Mouse (Mus musculus) MEL (cell line): ENCODE data around the gene Gm20388. TPM values are rescaled to one million over a fixed set of nuclear protein-coding genes. Genes with fewer than 3 reads are reported as not detected.

Experiments used
- DNase-seq: peaks from one replicate; pipeline ENCODE4 v3.0.0; 2011; ENCODE audit warnings: low read depth, low spot score
- H3K27ac ChIP-seq: 2 replicates; pipeline ENCODE4 v1.5.1; 2012; ENCODE audit warnings: low read depth, mild to moderate bottlenecking, control low read depth, low read length, moderate library complexity; ENCODE audit not compliant: control insufficient read depth
- H3K27me3 ChIP-seq, 2 experiments: fragments of 150-350 bp in 1 of 2; sonication (generic) in 1 of 2; 2 replicates each; pipeline ENCODE4 v1.6.1; 2012; ENCODE audit warnings: low read length in 2 of 2, mild to moderate bottlenecking in 2 of 2, improper control_type of control experiment in 1 of 2, moderate library complexity in 1 of 2; ENCODE audit not compliant: insufficient read depth in 2 of 2, control insufficient read depth in 1 of 2
- H3K36me3 ChIP-seq, 2 experiments: 2 replicates each; pipeline ENCODE4 v1.6.1; 2012 to 2014; ENCODE audit warnings: low read length in 2 of 2, improper control_type of control experiment in 1 of 2, inconsistent platforms in 1 of 2, mild to moderate bottlenecking in 1 of 2; ENCODE audit not compliant: insufficient read depth in 2 of 2, control insufficient read depth in 1 of 2
- H3K4me1 ChIP-seq, 2 experiments: fragments of 150-350 bp in 1 of 2; sonication (generic) in 1 of 2; 2 replicates each; pipeline ENCODE4 v1.6.1; 2012; ENCODE audit warnings: low read length in 2 of 2, improper control_type of control experiment in 1 of 2, mild to moderate bottlenecking in 1 of 2; ENCODE audit not compliant: insufficient read depth in 2 of 2, control insufficient read depth in 1 of 2
- H3K4me3 ChIP-seq, 2 experiments: fragments of 150-350 bp in 1 of 2; sonication (generic) in 1 of 2; 2 replicates each; pipeline ENCODE4 v1.5.1; 2012; ENCODE audit warnings: low read depth in 2 of 2, low read length in 2 of 2, mild to moderate bottlenecking in 2 of 2, moderate library complexity in 2 of 2, control low read depth in 1 of 2, improper control_type of control experiment in 1 of 2; ENCODE audit not compliant: control insufficient read depth in 1 of 2, insufficient read depth in 1 of 2
- H3K79me2 ChIP-seq: 2 replicates; pipeline ENCODE4 v1.6.1; 2012; ENCODE audit warnings: mild to moderate bottlenecking, low read length, moderate library complexity; ENCODE audit not compliant: control insufficient read depth, poor library complexity, insufficient read depth
- H3K9ac ChIP-seq: 2 replicates; pipeline ENCODE4 v1.6.1; 2012; ENCODE audit warnings: low read depth, mild to moderate bottlenecking, control low read depth, low read length, moderate library complexity; ENCODE audit not compliant: control insufficient read depth, poor library complexity, severe bottlenecking
- H3K9me3 ChIP-seq: fragments of 150-350 bp; sonication (generic); replicated peaks from 2 replicates; pipeline ENCODE4 v1.6.1; 2012; ENCODE audit warnings: mild to moderate bottlenecking, low read length, improper control_type of control experiment, moderate library complexity; ENCODE audit not compliant: insufficient read depth
- BHLHE40 ChIP-seq: IDR thresholded peaks from 2 replicates; pipeline ENCODE4 v1.6.1; 2012; ENCODE audit warnings: low read depth, mild to moderate bottlenecking, inconsistent platforms, low read length, improper control_type of control experiment, borderline replicate concordance
- CHD1 ChIP-seq: IDR thresholded peaks from 2 replicates; pipeline ENCODE4 v1.6.1; 2012; ENCODE audit warnings: low read depth, mild to moderate bottlenecking, inconsistent platforms, low read length, improper control_type of control experiment
- CHD2 ChIP-seq: IDR thresholded peaks from 2 replicates; pipeline ENCODE4 v1.6.1; 2011; ENCODE audit warnings: low read length, improper control_type of control experiment
- CTCF ChIP-seq, 3 experiments: IDR thresholded peaks in 2 of 3; conservative IDR thresholded peaks in 1 of 3; 2 replicates each; pipeline ENCODE4 v1.5.1; 2011 to 2012; ENCODE audit warnings: low read length in 3 of 3, low read depth in 2 of 3, mild to moderate bottlenecking in 2 of 3, improper control_type of control experiment in 1 of 3, inconsistent platforms in 1 of 3, mixed read lengths in 1 of 3, moderate library complexity in 1 of 3; ENCODE audit not compliant: control insufficient read depth in 1 of 3, insufficient read depth in 1 of 3, poor library complexity in 1 of 3, severe bottlenecking in 1 of 3
- ELF1 ChIP-seq: IDR thresholded peaks from 2 replicates; pipeline ENCODE4 v1.6.1; 2014; ENCODE audit warnings: low read depth, mild to moderate bottlenecking, inconsistent platforms, low read length, improper control_type of control experiment, moderate library complexity
- EP300 ChIP-seq, 2 experiments: IDR thresholded peaks; 2 replicates each; pipeline ENCODE4 v1.6.1; 2011; ENCODE audit warnings: improper control_type of control experiment in 2 of 2, low read length in 2 of 2, low read depth in 1 of 2, mild to moderate bottlenecking in 1 of 2
- ETS1 ChIP-seq: IDR thresholded peaks from 2 replicates; pipeline ENCODE4 v1.6.1; 2012; ENCODE audit warnings: low read depth, mild to moderate bottlenecking, inconsistent platforms, low read length, improper control_type of control experiment, moderate library complexity
- GATA1 ChIP-seq: IDR thresholded peaks from 2 replicates; pipeline ENCODE4 v1.6.1; 2011; ENCODE audit warnings: low read depth, low read length, improper control_type of control experiment
- HCFC1 ChIP-seq: IDR thresholded peaks from 2 replicates; pipeline ENCODE4 v1.6.1; 2012; ENCODE audit warnings: low read depth, mild to moderate bottlenecking, inconsistent platforms, low read length, improper control_type of control experiment, moderate library complexity
- JUND ChIP-seq: IDR thresholded peaks from 2 replicates; pipeline ENCODE4 v1.6.1; 2011; ENCODE audit warnings: low read depth, mild to moderate bottlenecking, improper control_type of control experiment, low read length
- MAFK ChIP-seq: IDR thresholded peaks from 2 replicates; pipeline ENCODE4 v1.6.1; 2011; ENCODE audit warnings: low read depth, mild to moderate bottlenecking, low read length, improper control_type of control experiment, borderline replicate concordance
- MAX ChIP-seq: IDR thresholded peaks from 2 replicates; pipeline ENCODE4 v1.6.1; 2011; ENCODE audit warnings: low read length, improper control_type of control experiment
- MEF2A ChIP-seq: IDR thresholded peaks from 2 replicates; pipeline ENCODE4 v1.6.1; 2014; ENCODE audit warnings: low read depth, mild to moderate bottlenecking, inconsistent platforms, low read length, improper control_type of control experiment; ENCODE audit not compliant: poor library complexity, insufficient replicate concordance, severe bottlenecking; ENCODE audit errors: extremely low read depth
- MXI1 ChIP-seq: IDR thresholded peaks from 2 replicates; pipeline ENCODE4 v1.6.1; 2011; ENCODE audit warnings: mild to moderate bottlenecking, low read depth, low read length, improper control_type of control experiment
- NELFE ChIP-seq: IDR thresholded peaks from 2 replicates; pipeline ENCODE4 v1.6.1; 2011; ENCODE audit warnings: low read depth, low read length, improper control_type of control experiment
- NRF1 ChIP-seq: IDR thresholded peaks from 2 replicates; pipeline ENCODE4 v1.6.1; 2014; ENCODE audit warnings: low read depth, mild to moderate bottlenecking, inconsistent platforms, low read length, improper control_type of control experiment, moderate library complexity; ENCODE audit not compliant: poor library complexity, insufficient read depth, severe bottlenecking
- POLR2A ChIP-seq, 2 experiments: IDR thresholded peaks; 2 replicates each; pipeline ENCODE4 v1.6.1; 2011 to 2012; ENCODE audit warnings: low read length in 2 of 2, mild to moderate bottlenecking in 2 of 2, control low read depth in 1 of 2, improper control_type of control experiment in 1 of 2, low read depth in 1 of 2, moderate library complexity in 1 of 2; ENCODE audit not compliant: control insufficient read depth in 1 of 2, insufficient read depth in 1 of 2, poor library complexity in 1 of 2
- POLR2AphosphoS2 ChIP-seq: IDR thresholded peaks from 2 replicates; pipeline ENCODE4 v1.6.1; 2011; ENCODE audit warnings: low read length, improper control_type of control experiment
- RAD21 ChIP-seq: IDR thresholded peaks from 2 replicates; pipeline ENCODE4 v1.6.1; 2011; ENCODE audit warnings: mild to moderate bottlenecking, low read depth, low read length, improper control_type of control experiment
- RCOR1 ChIP-seq: IDR thresholded peaks from 2 replicates; pipeline ENCODE4 v1.6.1; 2012; ENCODE audit warnings: low read depth, mild to moderate bottlenecking, inconsistent platforms, low read length, improper control_type of control experiment
- SMC3 ChIP-seq: IDR thresholded peaks from 2 replicates; pipeline ENCODE4 v1.6.1; 2011; ENCODE audit warnings: low read depth, low read length, improper control_type of control experiment
- TBP ChIP-seq: IDR thresholded peaks from 2 replicates; pipeline ENCODE4 v1.8.0; 2011; ENCODE audit warnings: low read depth, low read length, improper control_type of control experiment
- UBTF ChIP-seq: IDR thresholded peaks from 2 replicates; pipeline ENCODE4 v1.6.1; 2012; ENCODE audit warnings: low read depth, mild to moderate bottlenecking, inconsistent platforms, low read length, improper control_type of control experiment, moderate library complexity, borderline replicate concordance; ENCODE audit not compliant: insufficient read depth
- ZMIZ1 ChIP-seq: IDR thresholded peaks from 2 replicates; pipeline ENCODE4 v1.6.1; 2012; ENCODE audit warnings: low read depth, mild to moderate bottlenecking, inconsistent platforms, low read length, improper control_type of control experiment, moderate library complexity
- ZNF384 ChIP-seq: IDR thresholded peaks from 2 replicates; pipeline ENCODE4 v1.6.1; 2012; ENCODE audit warnings: low read depth, mild to moderate bottlenecking, inconsistent platforms, low read length, improper control_type of control experiment
- polyA plus RNA-seq, 2 experiments: library from polyadenylated mRNA; stranded (reverse) in 1 of 2; unstranded in 1 of 2; fragments of >175 nt in 1 of 2; fragments of >200 nt in 1 of 2; gene quantifications; 2 replicates each; pipeline versions ENCODE4 v1.2.1 to v1.2.4; 2012; ENCODE audit warnings: low replicate concordance in 2 of 2, low read depth in 1 of 2; ENCODE audit not compliant: insufficient read length in 2 of 2, insufficient read depth in 1 of 2, missing spikeins in 1 of 2
- total RNA-seq: library from RNA; depleted of rRNA; stranded (reverse); fragments of 300-350 nt; gene quantifications from 2 replicates; pipeline ENCODE4 v1.2.3, GENCODE M21; 2012

Gene Gm20388
- total and polyA plus RNA-seq, 3 experiments = 11.1 to 17.8 TPM; not detected in 1

DNA sequence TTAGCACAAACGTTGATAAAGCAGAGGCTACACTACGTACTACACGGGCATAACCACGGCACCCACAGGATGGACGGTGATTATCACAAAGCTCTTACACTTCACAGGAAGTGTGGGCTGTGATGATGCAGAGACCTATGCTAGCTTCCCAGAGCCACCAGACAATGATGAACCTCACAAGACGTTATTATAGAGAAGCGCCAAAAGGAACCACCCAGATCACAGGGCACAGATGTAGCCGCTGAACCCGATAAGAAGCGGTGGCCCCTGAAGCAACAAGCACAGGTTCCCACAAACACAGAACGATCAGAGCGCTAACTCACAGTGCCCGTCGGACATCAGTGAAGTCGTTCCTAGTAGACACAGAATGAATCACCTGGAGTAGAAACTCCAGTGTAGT lies 3887.3 kb downstream of the Gm20388 start (continued):
- peak; percentile 96 to 97 for TF ChIP-seq EP300 (IDR thresholded peaks at IDR 0.05; ENCODE audit: low read depth in 1 of 2, low read length in 2 of 2)
- TF ChIP-seq RCOR1 = peak; percentile 85
- peak; percentile 95 for TF ChIP-seq GATA1
- TF ChIP-seq NRF1 = 0 out of 2 replicates have a peak, but pooled peaks have one; percentile 15
- peak in 1 of 2 experiments; percentile 64; a peak in 1 of 4 replicates for TF ChIP-seq POLR2A (IDR thresholded peaks at IDR 0.05; ENCODE audit: control insufficient read depth in 1 of 2, insufficient read depth in 1 of 2, low read depth in 1 of 2, low read length in 2 of 2, poor library complexity in 1 of 2)
- peak; percentile 65 for TF ChIP-seq POLR2AphosphoS2
- peak; percentile 79 for TF ChIP-seq JUND
- no peak for TF ChIP-seq UBTF
- TF ChIP-seq ZNF384 = no peak
- peak; percentile 95 for TF ChIP-seq ETS1
- TF ChIP-seq TBP = no peak
- TF ChIP-seq CTCF (IDR thresholded peaks at IDR 0.05 in 2 of 3, conservative IDR thresholded peaks at IDR 0.05 in 1 of 3; ENCODE audit: control insufficient read depth in 1 of 3, insufficient read depth in 1 of 3, low read depth in 2 of 3, low read length in 3 of 3, poor library complexity in 1 of 3, severe bottlenecking in 1 of 3) = no peak; a peak in 1 of 6 replicates

GRCm38 (mm10) chr8:123799434-123799833 lies 3888.8 kb downstream of the Gm20388 start:
- H3K36me3 ChIP-seq = peaks cover 0 to 34% of the 10 kb centered on the region in 2 experiments; a peak in 2 of 4 replicates
- H3K4me3 ChIP-seq = no peak overlapping the region
- no peaks in the 10 kb centered on the region for H3K9me3 ChIP-seq
- H3K9ac ChIP-seq = peak overlapping the region; percentile 8; the same call in 1 of the 2 replicates
- peaks cover 33 to 35% of the 10 kb centered on the region in 2 experiments for H3K4me1 ChIP-seq
- H3K27ac ChIP-seq = peak overlapping the region; percentile 92
- TF ChIP-seq TBP (peak; percentile 68), RAD21 (no peak), NELFE (no peak), BHLHE40 (no peak)
- H3K27me3 ChIP-seq = no peaks in the 10 kb centered on the region
- H3K79me2 ChIP-seq = no peaks in the 10 kb centered on the region; the same call in 1 of the 2 replicates
- no peak for DNase-seq

DNA sequence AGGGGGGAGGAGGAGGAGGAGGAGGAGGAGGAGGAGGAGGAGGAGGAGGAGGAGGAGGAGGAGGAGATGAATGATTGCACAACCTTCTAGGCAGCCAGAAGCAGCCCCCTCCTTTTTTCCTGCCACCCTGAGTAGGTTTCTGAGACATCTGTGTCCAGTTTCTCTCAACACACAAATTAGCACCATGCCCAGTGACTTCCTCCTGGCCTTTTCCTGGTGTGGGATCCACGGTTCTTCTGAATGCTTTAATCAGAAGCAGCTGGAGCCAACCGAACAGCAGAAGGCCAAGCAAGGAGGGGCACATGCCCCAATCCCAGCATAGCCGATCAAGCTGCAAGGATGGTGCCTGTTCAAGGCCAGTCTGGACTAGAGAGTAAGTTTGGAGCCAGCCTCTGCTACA lies 3889.2 kb downstream of the Gm20388 start:
- no peak for DNase-seq
- Histone ChIP-seq H3K9me3 (no peaks in the 10 kb centered on the region), H3K9ac (no peak overlapping the region), H3K4me1 (peaks cover 36 to 37% of the 10 kb centered on the region in 2 experiments), H3K27ac (no peak overlapping the region), H3K36me3 (peaks cover 0 to 38% of the 10 kb centered on the region in 2 experiments; a peak in 2 of 4 replicates), H3K27me3 (no peaks in the 10 kb centered on the region), H3K4me3 (no peak overlapping the region), H3K79me2 (no peaks in the 10 kb centered on the region; the same call in 1 of the 2 replicates)
- no peak for TF ChIP-seq RAD21
- no peak for TF ChIP-seq NRF1
- TF ChIP-seq CHD1 = no peak
- no peak for TF ChIP-seq EP300 (IDR thresholded peaks at IDR 0.05; ENCODE audit: low read depth in 1 of 2, low read length in 2 of 2)
- no peak for TF ChIP-seq MAFK
- TF ChIP-seq ZMIZ1 = no peak
- no peak for TF ChIP-seq MAX
- no peak for TF ChIP-seq SMC3
- TF ChIP-seq CHD2 = no peak
- no peak for TF ChIP-seq TBP
- TF ChIP-seq ELF1 = no peak
- no peak for TF ChIP-seq MEF2A
- TF ChIP-seq HCFC1 = no peak
- TF ChIP-seq MXI1 = no peak
- TF ChIP-seq POLR2AphosphoS2 = no peak
